Mouse (Mus musculus) embryonic facial prominence, embryonic 10.5 days (tissue): ENCODE data around the gene Ulk3. TPM values are rescaled to one million over a fixed set of nuclear protein-coding genes. Genes with fewer than 3 reads are reported as not detected.

Experiments
- DNase-seq: peaks from one replicate; pipeline ENCODE4 v3.0.0-alpha.2; 2017; ENCODE audit warnings: low spot score
- H3K27ac ChIP-seq: fragments of 300-500 bp; sonication (generic); replicated peaks from 2 replicates; pipeline ENCODE4 v1.5.1; 2016; ENCODE audit warnings: mild to moderate bottlenecking
- H3K27me3 ChIP-seq: fragments of 300-500 bp; sonication (generic); replicated peaks from 2 replicates; pipeline ENCODE4 v1.6.1; 2016; ENCODE audit warnings: low read depth, mild to moderate bottlenecking; ENCODE audit not compliant: poor library complexity, severe bottlenecking
- H3K36me3 ChIP-seq: fragments of 300-500 bp; sonication (generic); replicated peaks from 2 replicates; pipeline ENCODE4 v1.6.1; 2016; ENCODE audit warnings: mild to moderate bottlenecking, moderate library complexity
- H3K4me1 ChIP-seq: fragments of 300-500 bp; sonication (generic); 2 replicates; pipeline ENCODE4 v1.6.1; 2016
- H3K4me3 ChIP-seq: fragments of 300-500 bp; sonication (generic); 2 replicates; pipeline ENCODE4 v1.5.1; 2016; ENCODE audit warnings: mild to moderate bottlenecking, moderate library complexity
- H3K9me3 ChIP-seq: fragments of 300-500 bp; sonication (generic); 2 replicates; pipeline ENCODE4 v1.6.1; 2016; ENCODE audit warnings: mild to moderate bottlenecking
- WGBS: fragments of 180-500 bp; shearing (Covaris S2); methylation state at CpG from one replicate; pipeline ENCODE4 v1.1.7; 2016; 5-methylcytosine and 5-hydroxymethylcytosine counted together
- polyA plus RNA-seq: library from polyadenylated mRNA; unstranded; fragments of >200 nt; fragmentation: Nextera tagmentation; extraction: Ambion mirVana; gene quantifications from 2 replicates; pipeline ENCODE4 v1.2.1, GENCODE M21; 2016

Gene Ulk3
- polyA plus RNA-seq, 1 experiment from 2014 or later = 16.4 TPM

DNA sequence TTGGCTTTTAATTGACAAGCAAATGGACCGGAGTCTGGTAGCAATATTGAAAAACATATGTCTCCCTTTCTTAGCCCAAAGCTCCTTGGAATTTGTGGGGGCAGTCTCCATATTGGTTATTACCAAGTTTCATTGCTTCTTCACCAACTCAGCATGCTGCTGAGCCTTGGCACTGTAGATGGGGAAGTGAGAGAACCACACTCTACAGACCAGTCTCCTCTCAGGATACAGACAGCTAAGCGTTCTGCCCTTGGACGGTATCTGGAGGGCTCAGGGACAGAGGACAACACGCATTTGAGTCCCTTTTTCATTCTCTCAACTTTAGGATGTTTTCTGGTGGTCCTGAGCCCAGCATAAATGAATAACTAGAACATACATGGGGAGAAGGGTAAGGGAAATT is 30.6 kb upstream of the Ulk3 start:
- DNase-seq = no peak
- no peaks in the 10 kb centered on the region for H3K27me3 ChIP-seq
- H3K27ac ChIP-seq = no peak overlapping the region
- no peak overlapping the region for H3K4me3 ChIP-seq
- H3K4me1 ChIP-seq = peaks cover 33% of the 10 kb centered on the region
- no peaks in the 10 kb centered on the region for H3K9me3 ChIP-seq
- 84% methylated on average over 4 of the region's 4 CpGs for WGBS
- 0 out of 2 replicates have a peak, but pooled peaks cover 3% of the 10 kb centered on the region for H3K36me3 ChIP-seq

DNA sequence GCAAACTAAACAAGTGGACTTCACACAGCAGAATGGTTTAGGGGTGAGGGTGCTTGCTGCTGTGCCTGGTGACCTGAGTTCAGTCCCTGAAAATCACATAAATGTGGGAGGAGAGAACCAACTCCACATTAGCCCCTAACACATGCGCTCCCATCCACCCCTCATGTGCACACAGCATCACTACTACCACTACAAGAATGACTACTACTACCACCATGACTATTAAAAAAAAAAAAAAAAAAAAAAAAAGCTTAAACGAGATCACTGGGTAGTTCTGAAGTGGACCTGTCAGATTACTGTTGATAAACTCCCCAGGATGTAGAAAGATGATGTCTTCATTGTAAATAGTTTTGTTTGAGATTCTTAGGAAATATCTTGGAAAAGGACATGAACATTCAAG is 29.7 kb upstream of the Ulk3 start:
- WGBS = 71% methylated on average over 2 of the region's 2 CpGs
- DNase-seq = no peak
- Histone ChIP-seq H3K27ac (no peak overlapping the region), H3K27me3 (no peaks in the 10 kb centered on the region), H3K36me3 (0 out of 2 replicates have a peak, but pooled peaks cover 3% of the 10 kb centered on the region), H3K4me1 (peaks cover 26% of the 10 kb centered on the region), H3K9me3 (no peaks in the 10 kb centered on the region), H3K4me3 (no peak overlapping the region)

- no peak for DNase-seq
- peak overlapping the region; percentile 81 for H3K27ac ChIP-seq
These were observed 29.0 kb upstream of the Ulk3 start for GRCm38 (mm10) chr9:57560263-57560662.

DNA sequence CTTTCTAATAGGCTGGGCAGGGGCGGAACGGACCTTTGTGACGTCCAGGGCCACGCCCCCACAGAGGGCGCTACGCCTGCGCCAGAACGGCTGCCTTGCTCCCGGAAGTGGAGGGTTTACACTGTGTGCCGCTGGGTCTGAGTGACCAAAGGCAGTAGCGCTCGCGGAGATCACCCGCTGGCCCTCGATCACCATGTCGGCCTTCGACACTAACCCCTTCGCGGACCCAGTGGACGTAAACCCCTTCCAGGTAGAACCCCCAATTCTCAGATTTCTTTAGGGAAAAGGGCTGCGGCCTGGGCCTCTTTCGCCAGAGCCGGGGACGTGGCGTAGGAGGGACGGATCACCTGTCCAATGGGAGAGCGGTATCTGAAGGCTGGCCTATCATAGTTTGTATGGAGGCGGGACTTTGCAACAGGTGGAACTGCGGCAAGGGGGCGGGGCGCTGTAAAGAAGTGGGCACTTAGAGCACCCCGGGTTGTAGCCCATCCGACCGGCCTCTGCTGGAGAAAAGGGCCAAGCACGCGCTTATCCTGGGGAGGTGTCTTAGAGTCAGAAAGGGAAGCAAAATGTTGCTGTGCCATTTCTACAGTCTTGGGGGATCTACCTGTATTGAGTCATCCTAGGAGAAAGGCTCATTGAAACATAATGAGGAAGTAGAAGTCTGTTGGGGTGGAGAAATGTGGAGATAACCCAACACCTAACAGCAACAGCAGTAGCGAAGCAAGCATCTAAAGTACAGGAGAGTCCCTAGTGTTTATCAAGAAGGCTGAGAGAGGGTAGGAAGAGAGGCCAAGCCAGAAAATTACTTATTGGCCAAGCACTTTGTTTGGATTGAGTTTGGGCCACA is 28.2 kb upstream of the Ulk3 start, which contains the start of gene Scamp2:
Gene Scamp2, plus strand, starts transcription at position 83 of the 850 bp plus-strand sequence.
- H3K27ac ChIP-seq = peak within 1 kb of the TSS; percentile 81

More at GRCm38 (mm10) chr9:57560263-57560662, 29.0 kb upstream of the Ulk3 start:
- no peaks in the 10 kb centered on the region for H3K27me3 ChIP-seq
- no peaks in the 10 kb centered on the region for H3K9me3 ChIP-seq
- 27% methylated on average over 7 of the region's 7 CpGs for WGBS
- H3K36me3 ChIP-seq = 0 out of 2 replicates have a peak, but pooled peaks cover 3% of the 10 kb centered on the region
- peak overlapping the region; percentile 69 for H3K4me3 ChIP-seq
- peaks cover 27% of the 10 kb centered on the region for H3K4me1 ChIP-seq

DNA sequence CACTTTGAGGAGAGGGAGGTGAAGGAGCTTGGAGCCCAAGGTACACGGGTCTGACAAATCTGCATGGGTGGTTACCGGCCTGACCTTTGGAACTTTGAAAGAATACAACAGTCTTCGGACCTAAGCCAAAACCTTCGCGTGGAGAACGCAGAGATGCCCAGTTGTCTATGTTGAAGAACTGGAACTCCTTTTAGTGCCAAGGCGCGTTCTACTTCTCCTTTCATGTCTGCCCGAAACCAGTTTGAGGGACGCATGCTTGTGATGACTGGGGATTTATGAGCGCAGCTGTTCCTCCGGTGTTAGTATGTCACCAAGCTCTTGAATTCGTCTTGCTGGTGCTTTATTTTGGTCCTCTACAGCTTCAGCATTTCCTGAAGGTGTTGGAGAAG is 27.5 kb upstream of the Ulk3 start:
- 0 out of 2 replicates have a peak, but pooled peaks cover 3% of the 10 kb centered on the region for H3K36me3 ChIP-seq
- peaks cover 37% of the 10 kb centered on the region for H3K4me1 ChIP-seq
- DNase-seq = no peak
- 78% methylated on average over 13 of the region's 13 CpGs for WGBS
- H3K9me3 ChIP-seq = no peaks in the 10 kb centered on the region
- peak overlapping the region; percentile 69 for H3K4me3 ChIP-seq
- H3K27ac ChIP-seq = no peak overlapping the region
- H3K27me3 ChIP-seq = no peaks in the 10 kb centered on the region

More for the DNA sequence above, 28.2 kb upstream of the Ulk3 start, which contains the start of gene Scamp2:
- peak within 1 kb of the TSS; percentile 69 for H3K4me3 ChIP-seq
- 0 out of 2 replicates have a peak, but pooled peaks cover 3% of the 10 kb centered on the region for H3K36me3 ChIP-seq
- H3K9me3 ChIP-seq = no peaks in the 10 kb centered on the region
- peaks cover 35% of the 10 kb centered on the region for H3K4me1 ChIP-seq
- no peaks in the 10 kb centered on the region for H3K27me3 ChIP-seq
- WGBS = under 1% methylated on average over 37 of the region's 37 CpGs
- peak; percentile 94 for DNase-seq

- 65% methylated on average over 4 of the region's 4 CpGs for WGBS
- Histone ChIP-seq H3K9me3 (no peaks in the 10 kb centered on the region), H3K4me1 (peaks cover 37% of the 10 kb centered on the region), H3K27me3 (no peaks in the 10 kb centered on the region), H3K27ac (no peak overlapping the region), H3K4me3 (no peak overlapping the region), H3K36me3 (peaks cover 5% of the 10 kb centered on the region)
- no peak for DNase-seq
These were observed 26.3 kb upstream of the Ulk3 start for GRCm38 (mm10) chr9:57562896-57563372.

DNA sequence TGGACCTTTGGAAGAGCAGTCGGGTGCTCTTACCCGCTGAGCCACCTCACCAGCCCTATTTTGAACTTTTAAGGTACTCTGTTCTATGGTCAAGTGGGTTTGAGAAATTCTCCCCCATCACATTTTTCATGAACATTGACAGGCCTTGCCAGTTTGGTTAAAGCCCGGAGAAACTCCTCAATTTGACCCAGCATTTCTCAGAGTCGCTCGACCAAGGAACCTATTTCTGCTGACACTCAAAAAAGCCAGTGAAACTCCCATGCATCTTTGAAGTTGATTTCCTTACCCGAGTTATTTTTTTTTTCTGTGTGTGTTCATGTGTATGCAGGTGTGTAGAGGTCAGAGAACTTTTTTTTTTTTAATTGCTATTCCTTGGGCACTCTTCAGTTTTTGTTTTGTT is 24.6 kb upstream of the Ulk3 start:
- H3K36me3 ChIP-seq = peaks cover 21% of the 10 kb centered on the region
- WGBS = 91% methylated on average over 6 of the region's 6 CpGs
- H3K9me3 ChIP-seq = no peaks in the 10 kb centered on the region
- H3K27ac ChIP-seq = no peak overlapping the region
- no peaks in the 10 kb centered on the region for H3K27me3 ChIP-seq
- DNase-seq = no peak
- H3K4me1 ChIP-seq = peaks cover 37% of the 10 kb centered on the region
- H3K4me3 ChIP-seq = no peak overlapping the region

- Histone ChIP-seq H3K27ac (no peak overlapping the region), H3K36me3 (peaks cover 31% of the 10 kb centered on the region), H3K4me1 (peaks cover 31% of the 10 kb centered on the region), H3K9me3 (no peaks in the 10 kb centered on the region), H3K4me3 (no peak overlapping the region), H3K27me3 (no peaks in the 10 kb centered on the region)
- WGBS = 45% methylated on average over 10 of the region's 10 CpGs
- DNase-seq = no peak
These were observed 23.5 kb upstream of the Ulk3 start for GRCm38 (mm10) chr9:57565741-57566221.

GRCm38 (mm10) chr9:57566846-57567245 is 22.4 kb upstream of the Ulk3 start:
- WGBS = 61% methylated on average over 8 of the region's 8 CpGs
- Histone ChIP-seq H3K4me1 (peaks cover 23% of the 10 kb centered on the region), H3K9me3 (no peaks in the 10 kb centered on the region), H3K4me3 (no peak overlapping the region), H3K27ac (no peak overlapping the region), H3K36me3 (peaks cover 41% of the 10 kb centered on the region), H3K27me3 (no peaks in the 10 kb centered on the region)
- DNase-seq = no peak

DNA sequence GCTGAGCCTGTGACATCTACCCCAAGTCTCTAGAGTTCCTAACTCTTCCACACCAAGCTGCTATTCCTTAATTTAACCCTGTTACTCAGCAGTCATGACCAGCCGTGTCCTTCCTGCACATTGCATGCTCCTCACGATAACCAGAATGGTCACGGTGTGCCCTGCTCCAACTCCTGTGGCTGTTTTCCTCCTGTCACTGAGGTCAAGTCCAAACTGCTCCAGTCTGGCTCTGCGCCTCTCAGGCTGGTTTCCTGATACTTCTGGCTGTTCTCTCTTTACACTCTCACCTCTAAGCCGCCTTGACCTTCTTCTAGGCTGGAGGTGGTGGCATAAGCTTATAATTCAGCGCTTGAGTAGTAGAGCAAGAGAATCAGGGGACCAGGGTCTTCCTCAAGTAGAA is 20.8 kb upstream of the Ulk3 start:
- H3K4me1 ChIP-seq = peaks cover 11% of the 10 kb centered on the region
- no peak for DNase-seq
- no peak overlapping the region for H3K27ac ChIP-seq
- no peaks in the 10 kb centered on the region for H3K27me3 ChIP-seq
- 90% methylated on average over 6 of the region's 6 CpGs for WGBS
- no peaks in the 10 kb centered on the region for H3K9me3 ChIP-seq
- peaks cover 46% of the 10 kb centered on the region for H3K36me3 ChIP-seq
- H3K4me3 ChIP-seq = no peak overlapping the region

GRCm38 (mm10) chr9:57574397-57574796 is 14.9 kb upstream of the Ulk3 start:
- H3K27me3 ChIP-seq = no peaks in the 10 kb centered on the region
- 0 out of 2 replicates have a peak, but pooled peaks cover 6% of the 10 kb centered on the region for H3K4me1 ChIP-seq
- H3K4me3 ChIP-seq = no peak overlapping the region
- H3K9me3 ChIP-seq = no peaks in the 10 kb centered on the region
- no peak for DNase-seq
- peaks cover 60% of the 10 kb centered on the region for H3K36me3 ChIP-seq
- no peak overlapping the region for H3K27ac ChIP-seq

DNA sequence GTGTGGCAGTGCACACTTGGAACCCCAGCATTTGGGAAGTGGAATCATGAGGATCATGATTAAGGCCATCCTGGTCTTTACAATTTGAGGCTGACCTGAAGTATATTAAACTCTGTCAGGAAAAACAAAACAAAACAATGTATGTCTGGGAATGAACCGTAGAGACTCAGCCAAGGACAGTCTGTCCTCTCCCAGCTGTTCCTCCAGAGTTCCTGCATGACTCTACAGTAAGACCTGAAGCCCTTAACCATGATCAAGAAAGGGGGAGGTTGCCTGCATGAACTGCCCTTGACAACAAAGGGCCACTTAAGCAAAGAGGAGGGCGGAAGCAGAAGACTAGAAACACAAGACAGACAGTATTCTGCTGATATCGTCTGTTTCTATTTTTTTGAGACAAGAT is 13.7 kb upstream of the Ulk3 start:
- Histone ChIP-seq H3K4me1 (0 out of 2 replicates have a peak, but pooled peaks cover 6% of the 10 kb centered on the region), H3K27me3 (no peaks in the 10 kb centered on the region), H3K9me3 (no peaks in the 10 kb centered on the region), H3K27ac (no peak overlapping the region), H3K4me3 (no peak overlapping the region), H3K36me3 (peaks cover 61% of the 10 kb centered on the region)
- no peak for DNase-seq
- WGBS = 86% methylated on average over 3 of the region's 3 CpGs
